Mouse (Mus musculus): ENCODE data around the gene Olfr193. TPM values are rescaled to one million over a fixed set of nuclear protein-coding genes. Genes with fewer than 3 reads are reported as not detected.
"Not testable (repeated sequence)": the region's sequence is repeated elsewhere in the genome, so short reads cannot be mapped to it uniquely, and the experiment has no call there.

Gene Olfr193
- polyA plus RNA-seq, 1 experiment from 2014 or later: not detected

DNA sequence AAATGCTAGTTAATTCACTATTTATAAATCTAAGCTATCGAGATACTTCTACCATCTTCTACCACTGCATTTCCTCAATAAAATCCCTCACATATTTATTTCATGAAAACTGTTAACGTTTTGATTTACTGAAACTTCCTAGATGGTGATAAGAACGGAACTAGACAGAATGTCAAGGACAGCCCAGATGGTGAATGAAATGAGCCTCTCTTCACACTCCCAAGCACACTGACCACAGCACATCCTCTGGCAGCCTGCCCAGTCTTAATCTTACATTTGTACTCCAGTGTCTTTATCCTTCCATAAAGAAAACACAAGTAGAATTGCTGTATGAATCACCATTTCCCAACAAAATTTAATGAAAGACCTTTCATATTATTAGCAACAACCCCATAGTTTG is 49.3 kb downstream of the Olfr193 start:
- 77% methylated on average over 3 of the region's 3 CpGs for WGBS
- not testable (repeated sequence) for H3K36me3 ChIP-seq; H3K4me2 ChIP-seq; H3K4me3 ChIP-seq (replicated peaks); H3K9me3 ChIP-seq (replicated peaks); H3K9ac ChIP-seq (replicated peaks); ATAC-seq (ENCODE audit: low FRiP score); H3K27me3 ChIP-seq (replicated peaks); H3K4me1 ChIP-seq; H3K27ac ChIP-seq (replicated peaks)

Other genes with a start within 250 kb of the Olfr193 start
- not detected in 2 replicates for gene Olfr177, start 237.1 kb downstream of the Olfr193 start, polyA plus RNA-seq (2015; fragmentation: Nextera tagmentation; extraction: Ambion mirVana)
- gene Olfr178, start 219.8 kb downstream of the Olfr193 start, polyA plus RNA-seq (2015; fragmentation: Nextera tagmentation; extraction: Ambion mirVana): not detected in 2 replicates
- not detected in 2 replicates for gene Olfr181, start 183.1 kb downstream of the Olfr193 start, polyA plus RNA-seq (2015; fragmentation: Nextera tagmentation; extraction: Ambion mirVana)
- gene Olfr180, start 182.5 kb downstream of the Olfr193 start, polyA plus RNA-seq (2015; fragmentation: Nextera tagmentation; extraction: Ambion mirVana): not detected in 2 replicates
- gene Olfr183, start 116.5 kb downstream of the Olfr193 start, polyA plus RNA-seq (2015; fragmentation: Nextera tagmentation; extraction: Ambion mirVana): not detected in 2 replicates
- gene Olfr186, start 81.6 kb downstream of the Olfr193 start, polyA plus RNA-seq (2015; fragmentation: Nextera tagmentation; extraction: Ambion mirVana): not detected in 2 replicates
- not detected in 2 replicates for gene Olfr187, start 72.1 kb downstream of the Olfr193 start, polyA plus RNA-seq (2015; fragmentation: Nextera tagmentation; extraction: Ambion mirVana)
- gene Olfr190, start 33.9 kb downstream of the Olfr193 start, polyA plus RNA-seq (2015; fragmentation: Nextera tagmentation; extraction: Ambion mirVana): not detected in 2 replicates
- not detected in 2 replicates for gene Olfr191, start 22.1 kb downstream of the Olfr193 start, polyA plus RNA-seq (2015; fragmentation: Nextera tagmentation; extraction: Ambion mirVana)
- not detected in 2 replicates for gene Olfr194, start 9.2 kb upstream of the Olfr193 start, polyA plus RNA-seq (2015; fragmentation: Nextera tagmentation; extraction: Ambion mirVana)
- gene Olfr195, start 35.2 kb upstream of the Olfr193 start, polyA plus RNA-seq (2015; fragmentation: Nextera tagmentation; extraction: Ambion mirVana): not detected in 2 replicates
- not detected in 2 replicates for gene Olfr196, start 58.6 kb upstream of the Olfr193 start, polyA plus RNA-seq (2015; fragmentation: Nextera tagmentation; extraction: Ambion mirVana)
- gene Olfr198, start 91.7 kb upstream of the Olfr193 start, polyA plus RNA-seq (2015; fragmentation: Nextera tagmentation; extraction: Ambion mirVana): not detected in 2 replicates
- not detected in 2 replicates for gene Olfr199, start 107.9 kb upstream of the Olfr193 start, polyA plus RNA-seq (2015; fragmentation: Nextera tagmentation; extraction: Ambion mirVana)
- not detected in 2 replicates for gene Olfr201, start 160.8 kb upstream of the Olfr193 start, polyA plus RNA-seq (2015; fragmentation: Nextera tagmentation; extraction: Ambion mirVana)
- gene Olfr202, start 174.9 kb upstream of the Olfr193 start, polyA plus RNA-seq (2015; fragmentation: Nextera tagmentation; extraction: Ambion mirVana): not detected in 2 replicates
- not detected in 2 replicates for gene Olfr203, start 187.0 kb upstream of the Olfr193 start, polyA plus RNA-seq (2015; fragmentation: Nextera tagmentation; extraction: Ambion mirVana)
- gene Olfr204, start 206.4 kb upstream of the Olfr193 start, polyA plus RNA-seq (2015; fragmentation: Nextera tagmentation; extraction: Ambion mirVana): not detected in 2 replicates
- not detected in 2 replicates for gene Olfr205, start 219.3 kb upstream of the Olfr193 start, polyA plus RNA-seq (2015; fragmentation: Nextera tagmentation; extraction: Ambion mirVana)
- gene Olfr206, start 237.4 kb upstream of the Olfr193 start, polyA plus RNA-seq (2015; fragmentation: Nextera tagmentation; extraction: Ambion mirVana): not detected in 2 replicates